11 mouse cellular contexts compared by ENCODE assay signal in genomic region chr9:66516296-66516940, GRCm38 (mm10). TPM values are rescaled to one million over a fixed set of nuclear protein-coding genes. Genes with fewer than 3 reads are reported as not detected.
DNase-seq lines count a peak whose midpoint lies in the region; ATAC-seq and TF ChIP-seq lines count a peak whose summit lies in the region.
"Had no signal": no experiment of that assay in that cellular context is flagged by ENCODE, and none has a peak within 500 bp of the region (broad histone marks: within the 10 kb centered on the region; RNA-seq: fewer than 3 reads in every experiment).

No protein-coding gene starts in this region.

- TF ChIP-seq POLR2A in olfactory bulb, adult 2 months (IDR thresholded peaks at IDR 0.05; ENCODE audit: insufficient read depth, low read depth, low read length), result no peak

- peaks cover 17% of the 10 kb centered on the region for H3K4me1 ChIP-seq in intestine, embryonic 15.5 days (replicated peaks)
- peaks cover 24% of the 10 kb centered on the region for H3K4me1 ChIP-seq in intestine, embryonic 16.5 days (ENCODE audit: control insufficient read depth, insufficient read depth, low read length)
- peaks cover 22% of the 10 kb centered on the region for H3K4me1 ChIP-seq in olfactory bulb, adult 2 months (ENCODE audit: control insufficient read depth, insufficient read depth, low read length)

- no peak for TF ChIP-seq CTCF in olfactory bulb, adult 2 months (IDR thresholded peaks at IDR 0.05; ENCODE audit: insufficient read depth, low read depth, low read length)

- no peaks in the 10 kb centered on the region for H3K9me3 ChIP-seq in intestine, embryonic 15.5 days
- H3K9me3 ChIP-seq in intestine, embryonic 16.5 days (ENCODE audit: control insufficient read depth, low read length), result no peaks in the 10 kb centered on the region
- H3K9me3 ChIP-seq: embryonic facial prominence, embryonic 12.5 days; kidney, embryonic 15.5 days; liver, embryonic 13.5 days had no signal

- no peak overlapping the region for H3K9ac ChIP-seq in intestine, embryonic 15.5 days
- H3K9ac ChIP-seq in intestine, embryonic 16.5 days (ENCODE audit: low read depth, low read length), result no peak overlapping the region
- H3K9ac ChIP-seq: embryonic facial prominence, embryonic 12.5 days; forebrain, postnatal 0 days; kidney, embryonic 15.5 days; liver, embryonic 13.5 days had no signal

- 80% methylated on average over 6 of the region's 6 CpGs for WGBS in intestine, embryonic 15.5 days
- WGBS in intestine, embryonic 16.5 days, result 79% methylated on average over 6 of the region's 6 CpGs
- whole genome bisulfite sequencing in olfactory bulb, adult 2 months, result 58% methylated on average over 6 of the region's 6 CpGs

- no peaks in the 10 kb centered on the region for H3K27me3 ChIP-seq in intestine, embryonic 15.5 days (replicated peaks)
- no peaks in the 10 kb centered on the region for H3K27me3 ChIP-seq in intestine, embryonic 16.5 days (replicated peaks; ENCODE audit: control insufficient read depth, insufficient read depth, low read length)
- H3K27me3 ChIP-seq: embryonic facial prominence, embryonic 12.5 days; kidney, embryonic 15.5 days; liver, embryonic 13.5 days had no signal

- H3K4me3 ChIP-seq in intestine, embryonic 15.5 days (replicated peaks), result no peak overlapping the region
- no peak overlapping the region for H3K4me3 ChIP-seq in intestine, embryonic 16.5 days (ENCODE audit: low read length)
- H3K4me3 ChIP-seq in olfactory bulb, adult 2 months (ENCODE audit: insufficient read depth, low read depth, low read length), result no peak overlapping the region
- H3K4me3 ChIP-seq: embryonic facial prominence, embryonic 12.5 days; kidney, embryonic 15.5 days; liver, embryonic 13.5 days had no signal

- H3K36me3 ChIP-seq in intestine, embryonic 15.5 days, result peaks cover 30% of the 10 kb centered on the region
- H3K36me3 ChIP-seq in intestine, embryonic 16.5 days (ENCODE audit: control insufficient read depth, insufficient read depth, low read length), result peaks cover 16% of the 10 kb centered on the region

- H3K4me2 ChIP-seq in intestine, embryonic 15.5 days (replicated peaks), result no peak overlapping the region
- no peak overlapping the region for H3K4me2 ChIP-seq in intestine, embryonic 16.5 days (ENCODE audit: low read depth, low read length)
- H3K4me2 ChIP-seq: embryonic facial prominence, embryonic 12.5 days; kidney, embryonic 15.5 days; liver, embryonic 13.5 days had no signal

- peak; percentile 43 for DNase-seq in adrenal gland, adult 8-10 months
- DNase-seq in cerebellum, adult 9-11 months, result peak; percentile 76
- DNase-seq in right cerebral cortex, postnatal 25 days, result no peak
- DNase-seq in ovary, postnatal 14 days (ENCODE audit: low spot score), result no peak
- DNase-seq: forebrain, postnatal 0 days; liver, embryonic 13.5 days had no signal

- 0 out of 2 replicates have a peak overlapping the region, but pooled peaks have one; percentile 24 for H3K27ac ChIP-seq in intestine, embryonic 15.5 days
- H3K27ac ChIP-seq in intestine, embryonic 16.5 days (ENCODE audit: low read length), result no peak overlapping the region
- 0 out of 2 replicates have a peak overlapping the region, but pooled peaks have one; percentile 15 for H3K27ac ChIP-seq in olfactory bulb, adult 2 months (ENCODE audit: insufficient read depth, low read depth, low read length)
- H3K27ac ChIP-seq: embryonic facial prominence, embryonic 12.5 days; kidney, embryonic 15.5 days; liver, embryonic 13.5 days had no signal

- no peak for ATAC-seq in intestine, embryonic 15.5 days
- ATAC-seq in intestine, embryonic 16.5 days, result no peak
- ATAC-seq: forebrain, postnatal 0 days had no signal

RNA-seq across cellular contexts. Expression of gene Fbxl22, which starts 2.0 kb away (rescaled TPM):
- 12.8 and 12.9 TPM in 2 replicates for polyA plus RNA-seq in intestine, embryonic 15.5 days (2015; fragmentation: Nextera tagmentation; extraction: Ambion mirVana)
- 12.7 and 14.1 TPM in 2 replicates for polyA plus RNA-seq in intestine, embryonic 16.5 days (2015; fragmentation: Nextera tagmentation; extraction: Ambion mirVana)
- total RNA-seq in adrenal gland, adult 8-10 months (2022), result under 1 TPM; 0.52 to 0.84 (median 0.65) TPM
- polyA plus RNA-seq in olfactory bulb, adult 2 months (2012; ENCODE audit: insufficient read depth, insufficient read length, low replicate concordance, missing spikeins), result not detected in 2 replicates

Comparison
In these comparisons a context has a peak if more than half of its experiments do, and no peak if none do; other contexts are left out.
1. DNase-seq: peak in adrenal gland, adult 8-10 months (single experiment) and cerebellum, adult 9-11 months (single experiment); none in right cerebral cortex, postnatal 25 days (single experiment) and ovary, postnatal 14 days (single experiment).
2. RNA of gene Fbxl22, which starts 2.0 kb away (polyA plus RNA-seq): 12.7 to 14.1 TPM in intestine, embryonic 16.5 days and 12.8 to 12.9 TPM in intestine, embryonic 15.5 days; not detected in olfactory bulb, adult 2 months; every median in the first group is over 10 times any median in the second.